Mouse (Mus musculus): Measurements from ENCODE around the gene Pcsk5. TPM values are rescaled to one million over a fixed set of nuclear protein-coding genes. Genes with fewer than 3 reads are reported as not detected.

Gene Pcsk5
- total RNA-seq, 4 experiments from 2014 or later: 1.8 to 2.5 (median 2.1) TPM

DNA sequence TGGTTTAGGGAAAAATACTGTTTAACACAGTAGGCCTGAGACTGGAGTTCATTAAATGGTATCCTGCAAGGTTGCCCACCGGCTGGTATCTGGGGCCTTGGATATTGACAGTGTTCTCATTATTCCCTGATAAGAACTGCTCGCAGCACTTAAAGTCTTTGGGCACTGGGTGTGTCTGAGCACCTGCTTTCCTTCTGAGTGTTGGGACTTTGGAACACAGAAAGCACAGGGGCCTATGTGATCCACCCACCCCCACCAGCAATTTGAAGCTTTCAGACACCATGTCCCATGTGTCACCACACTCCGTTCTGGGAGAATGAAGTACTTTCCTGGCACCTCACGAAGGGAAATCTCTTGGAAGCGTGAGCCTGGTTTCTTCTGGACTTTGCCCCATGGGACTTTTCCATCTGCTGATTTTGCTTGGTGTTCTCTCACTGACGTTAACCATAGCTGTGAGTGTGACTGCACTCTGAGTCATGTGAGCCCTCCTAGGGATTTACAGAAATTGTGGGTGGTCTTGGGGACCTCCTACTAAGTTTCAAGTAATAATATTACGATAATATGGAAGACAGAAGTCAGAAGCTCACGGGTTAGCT is 92.9 kb downstream of the Pcsk5 start:
- peak; percentile 2 for DNase-seq (ENCODE audit: low spot score)

DNA sequence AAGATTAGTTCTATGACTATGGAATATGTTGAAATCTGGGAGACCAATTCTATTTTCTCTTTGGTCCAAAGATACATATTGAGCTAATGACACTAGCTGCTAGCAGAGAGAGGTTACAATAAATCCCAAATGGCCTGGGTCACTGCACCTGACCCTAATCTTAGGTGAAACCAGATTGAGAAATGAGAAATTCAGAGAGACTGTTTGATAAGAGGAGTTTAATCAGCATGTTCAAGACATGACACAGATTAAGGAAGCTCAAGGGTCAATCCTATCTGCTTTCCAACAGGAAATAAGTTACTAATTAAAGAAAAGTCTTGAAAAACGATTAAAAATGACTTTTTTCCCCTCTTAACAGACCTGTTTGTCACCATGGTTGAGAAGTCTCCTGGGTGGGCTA is 96.0 kb downstream of the Pcsk5 start:
- DNase-seq (ENCODE audit: low spot score): no peak

DNA sequence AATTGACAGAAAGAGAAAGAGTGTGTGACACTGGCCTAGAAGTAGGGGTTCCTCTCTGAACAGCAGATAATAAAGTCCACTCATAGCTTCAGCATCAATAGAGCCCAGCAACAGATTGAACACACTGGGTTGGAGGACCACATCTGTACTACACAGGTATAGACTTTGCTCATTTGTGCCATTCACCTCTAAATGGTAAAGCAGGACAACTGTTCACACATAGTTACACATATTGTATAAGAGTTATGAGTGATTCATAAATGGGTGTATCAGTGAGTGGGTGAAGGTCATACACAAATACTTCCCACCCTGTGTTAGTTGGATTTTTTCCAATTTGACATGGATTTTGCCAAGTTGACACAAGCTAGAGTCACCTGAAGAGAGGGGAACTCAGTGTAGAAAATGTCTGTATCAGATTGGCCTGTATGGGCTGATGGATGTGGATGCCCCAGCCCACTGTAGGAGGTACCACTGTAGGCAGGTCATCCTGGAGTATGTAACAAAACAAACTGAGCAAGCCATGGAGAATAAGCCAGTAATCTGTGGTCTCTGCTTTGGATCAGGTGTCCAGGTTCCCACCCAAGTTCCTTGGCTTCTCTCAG is 104.7 kb downstream of the Pcsk5 start:
- DNase-seq (ENCODE audit: low spot score): no peak

DNA sequence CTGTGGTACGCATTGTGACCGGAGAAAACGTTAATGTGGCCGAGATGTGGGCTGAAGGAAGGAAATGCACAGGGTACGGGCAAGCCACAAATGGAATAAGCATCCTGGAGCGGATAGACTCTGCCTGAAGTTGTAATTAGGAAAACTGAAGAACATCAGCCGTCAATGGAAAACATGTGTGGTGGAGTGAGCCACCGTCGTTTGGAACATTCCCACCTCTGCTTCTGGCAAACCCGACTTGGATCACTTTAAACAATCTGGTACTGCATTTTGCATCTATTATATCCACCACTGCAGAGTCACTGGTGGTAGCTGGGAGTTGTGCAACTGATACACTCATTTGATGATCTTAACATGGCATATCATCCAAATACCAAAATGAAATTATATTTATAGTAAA is 120.4 kb downstream of the Pcsk5 start:
- no peak for DNase-seq (ENCODE audit: low spot score)

DNA sequence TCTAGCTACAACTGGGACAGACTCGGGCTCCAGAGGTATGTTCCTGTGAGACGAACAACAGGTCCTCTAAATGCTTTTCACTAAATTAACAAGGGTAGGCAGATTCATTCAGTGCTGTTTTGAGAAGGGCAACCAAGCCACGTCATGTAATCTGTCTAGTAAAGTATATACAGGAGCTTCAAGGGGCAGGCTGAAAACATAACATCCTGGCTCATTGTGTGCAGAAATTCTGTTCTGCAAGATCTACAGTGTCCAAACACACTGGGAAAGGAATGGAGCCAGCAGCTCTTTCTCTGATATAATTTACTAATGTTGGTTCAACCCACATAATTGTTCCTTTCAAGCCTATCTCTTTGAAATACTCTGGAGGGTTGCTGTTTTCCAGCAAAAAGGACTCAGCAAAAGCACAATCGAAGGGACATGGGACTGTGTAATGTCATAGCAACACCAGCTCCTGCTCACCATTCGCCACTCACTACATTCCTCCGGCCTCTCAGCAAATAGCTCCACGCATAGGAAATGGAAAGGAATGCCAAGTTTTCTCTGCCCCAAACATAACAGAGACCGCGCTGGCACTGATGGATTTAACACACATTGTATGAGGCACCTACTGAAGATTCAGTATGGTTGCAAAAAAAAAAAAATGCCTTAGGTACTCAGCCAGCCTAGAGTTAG is 122.0 kb downstream of the Pcsk5 start:
- no peak for DNase-seq (ENCODE audit: low spot score)

DNA sequence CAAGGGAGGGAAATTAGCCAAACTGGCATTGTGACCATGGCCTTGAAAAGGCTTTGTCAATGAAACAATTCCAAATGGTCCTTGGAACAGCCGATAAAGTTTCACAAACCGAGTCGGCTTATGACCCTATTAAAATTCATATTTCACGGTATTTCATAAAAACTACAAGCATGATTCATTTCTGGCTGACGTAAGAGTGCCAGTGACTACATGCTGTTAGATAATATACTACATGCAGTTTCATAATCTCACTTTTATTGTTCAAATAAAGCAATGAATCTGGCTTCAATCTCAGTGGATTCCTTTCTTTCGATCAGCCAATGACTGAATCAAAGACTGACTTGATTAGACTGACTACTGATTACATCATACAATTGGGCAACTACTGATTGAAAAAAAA is 145.8 kb downstream of the Pcsk5 start:
- DNase-seq (ENCODE audit: low spot score): no peak

DNA sequence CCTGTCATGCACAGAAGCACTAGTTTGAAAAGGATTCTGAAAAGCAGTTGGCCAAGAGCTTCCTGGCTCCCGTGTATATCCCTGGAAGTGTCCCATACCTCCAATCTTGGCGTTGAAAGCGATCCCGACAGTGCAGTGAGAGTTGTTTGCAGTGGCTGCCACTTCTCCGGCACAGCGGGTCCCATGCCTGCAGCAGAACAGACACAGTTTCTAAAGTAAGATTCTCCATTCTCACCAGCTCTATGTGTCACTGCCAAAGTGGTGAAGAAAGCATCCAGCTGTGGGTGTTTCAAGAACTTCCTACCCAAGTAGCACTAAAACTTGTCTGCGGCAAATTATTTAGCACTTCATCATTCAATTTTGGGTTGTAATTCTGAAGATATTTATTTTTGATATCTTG is 159.1 kb downstream of the Pcsk5 start:
- no peak for DNase-seq (ENCODE audit: low spot score)

DNA sequence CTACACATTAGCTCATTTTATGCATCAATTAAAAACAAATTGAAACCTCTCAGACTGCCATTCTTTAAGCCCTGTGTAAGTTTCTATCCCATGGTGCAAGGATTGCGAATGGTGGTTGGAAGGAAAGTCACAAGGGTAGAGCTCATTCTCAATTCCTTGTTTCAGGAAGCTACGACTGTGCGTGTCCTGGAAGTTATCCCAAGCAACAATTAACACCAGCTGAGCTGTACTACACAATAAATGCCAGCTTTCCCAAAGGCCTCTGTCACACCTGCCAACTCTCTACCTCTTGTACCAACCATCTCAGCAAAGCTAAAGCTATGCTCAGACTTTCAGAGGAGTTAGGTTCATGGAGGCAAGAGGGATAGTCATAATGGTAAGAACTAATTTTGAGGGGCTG is 174.8 kb downstream of the Pcsk5 start:
- DNase-seq (ENCODE audit: low spot score): no peak

DNA sequence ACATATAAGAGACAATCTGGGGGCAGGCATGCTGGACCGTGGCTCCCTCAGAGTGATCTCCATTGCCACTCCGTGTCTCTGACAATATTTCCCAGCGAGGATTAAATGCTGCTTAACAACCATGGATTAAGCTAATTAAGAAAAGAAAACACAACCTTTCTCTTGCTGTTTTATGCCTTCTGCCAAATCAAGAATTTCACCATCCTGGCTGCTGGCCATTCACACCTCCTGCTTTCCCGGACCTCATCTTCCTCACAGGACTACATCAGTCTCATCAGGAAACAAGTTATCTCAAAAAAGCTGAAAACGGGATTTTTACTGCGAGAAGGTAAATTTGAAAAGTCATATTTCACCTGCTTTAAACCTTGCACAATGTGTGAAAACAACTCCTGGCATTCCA is 175.2 kb downstream of the Pcsk5 start:
- no peak for DNase-seq (ENCODE audit: low spot score)

DNA sequence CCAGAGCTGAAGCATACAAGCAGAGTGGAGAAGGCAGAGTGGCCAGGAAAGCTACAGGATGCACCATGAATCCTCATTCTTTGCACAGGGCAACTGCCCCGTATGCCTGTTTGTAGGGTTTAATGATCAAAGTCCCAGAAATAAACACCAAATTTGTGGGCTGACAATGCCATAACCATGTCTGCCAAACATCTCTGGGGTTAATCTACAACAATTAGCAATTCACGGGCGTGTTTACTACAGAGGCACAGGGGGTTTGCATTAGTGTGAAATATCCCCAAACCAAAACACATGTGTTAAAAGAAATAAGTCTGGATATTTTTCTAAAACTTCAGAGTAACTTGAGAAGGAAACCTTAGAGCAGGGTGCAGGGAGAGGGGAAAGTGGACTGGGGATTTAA is 178.1 kb downstream of the Pcsk5 start:
- DNase-seq (ENCODE audit: low spot score): no peak

DNA sequence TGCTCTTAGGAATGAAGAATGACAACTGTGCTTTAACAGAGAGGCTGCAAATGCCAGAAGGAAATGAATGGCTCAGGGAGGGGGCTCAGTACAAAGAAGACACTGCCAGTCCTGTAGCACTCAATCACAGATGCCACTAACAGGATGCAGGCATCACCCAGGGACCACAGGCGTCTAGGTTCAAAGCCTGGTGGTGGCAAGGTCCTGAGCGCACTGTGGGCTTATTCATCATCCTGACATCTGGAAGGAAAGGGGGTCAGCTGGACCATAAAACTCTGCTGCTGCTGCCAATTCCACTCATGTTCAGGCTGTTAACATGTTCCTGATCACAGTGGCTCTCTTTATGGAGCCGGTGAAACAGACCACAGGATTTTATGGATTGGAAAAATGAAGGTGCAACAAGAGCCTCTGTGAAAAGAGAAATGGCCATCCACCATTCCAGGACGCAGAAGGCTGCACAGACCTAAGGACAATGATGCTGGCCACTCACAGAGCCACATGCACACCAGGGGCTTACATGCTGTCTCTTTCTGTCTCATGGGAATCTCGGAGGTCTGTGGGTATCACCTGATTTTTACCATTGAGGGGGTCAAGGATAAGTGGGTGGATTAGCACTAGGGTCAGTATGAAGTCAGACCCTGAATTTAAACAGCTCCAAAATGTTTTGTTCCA is 186.5 kb downstream of the Pcsk5 start:
- DNase-seq (ENCODE audit: low spot score): no peak

DNA sequence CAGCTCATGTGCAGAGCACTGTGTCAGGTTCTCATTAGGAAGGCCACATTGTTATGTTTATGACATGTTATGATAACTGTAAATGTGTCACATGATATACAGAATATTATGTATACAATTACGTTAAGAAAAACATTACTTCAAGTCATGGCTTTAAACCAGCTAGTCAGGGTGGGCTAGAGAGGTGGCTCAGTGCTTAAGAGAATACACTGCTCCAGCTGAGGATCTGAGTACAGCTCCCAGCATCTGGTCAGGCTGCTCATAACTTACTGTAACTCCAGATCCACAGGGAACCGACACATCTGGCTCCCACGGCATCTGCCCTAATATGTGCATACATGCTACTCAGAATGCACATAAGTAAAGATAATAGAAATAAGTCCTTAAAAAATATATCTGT is 187.5 kb downstream of the Pcsk5 start:
- no peak for DNase-seq (ENCODE audit: low spot score)

DNA sequence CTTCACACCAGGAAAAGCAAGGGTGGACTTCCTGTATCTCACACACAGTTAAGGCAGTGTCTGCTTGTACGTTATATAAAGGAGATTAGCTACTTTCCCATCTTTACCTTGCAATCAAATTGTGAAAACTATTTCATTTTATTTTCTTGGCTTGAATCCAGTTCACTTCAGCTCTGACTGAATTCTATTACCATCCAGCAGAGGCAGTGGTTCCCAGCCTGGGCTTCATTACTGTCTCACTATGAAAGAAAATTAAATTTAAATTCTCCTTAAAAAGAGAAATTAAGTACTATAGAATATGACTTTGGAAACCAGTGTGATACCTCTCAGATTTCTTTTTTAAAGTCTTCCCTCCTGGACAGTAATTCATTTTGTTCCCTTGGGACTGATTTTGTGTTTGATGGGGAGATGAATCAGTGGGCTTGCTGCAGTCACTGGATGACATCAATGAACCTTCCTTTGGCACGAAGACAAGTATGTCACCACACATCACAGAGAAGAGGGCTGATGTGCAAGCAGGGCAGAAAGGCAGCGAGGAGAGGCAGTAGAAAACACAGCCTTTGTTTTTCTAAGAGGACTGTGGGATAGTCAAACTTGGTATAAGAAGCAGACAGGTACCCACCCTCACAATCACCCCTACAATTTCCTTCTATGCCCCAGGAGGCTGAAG is 194.2 kb downstream of the Pcsk5 start:
- DNase-seq (ENCODE audit: low spot score): no peak

DNA sequence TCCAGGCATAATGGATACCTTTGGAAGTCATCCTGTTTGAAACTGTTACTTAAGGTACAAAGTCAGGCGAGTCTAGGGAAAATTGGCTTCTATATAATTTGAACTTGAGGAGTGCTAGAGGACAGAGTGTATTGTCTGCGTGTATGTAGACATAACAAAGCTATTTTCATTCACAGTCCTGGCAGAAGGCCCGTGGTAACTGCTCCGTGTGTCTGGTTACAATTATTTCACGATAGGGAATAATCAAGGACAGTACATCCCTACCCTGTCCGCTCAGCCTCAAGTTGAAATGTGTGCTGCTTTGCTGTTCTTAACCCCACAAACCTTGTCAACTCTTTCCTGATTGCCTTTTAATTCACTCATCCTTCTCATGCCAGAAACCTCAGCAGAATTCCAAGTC is 201.4 kb downstream of the Pcsk5 start:
- no peak for DNase-seq (ENCODE audit: low spot score)

DNA sequence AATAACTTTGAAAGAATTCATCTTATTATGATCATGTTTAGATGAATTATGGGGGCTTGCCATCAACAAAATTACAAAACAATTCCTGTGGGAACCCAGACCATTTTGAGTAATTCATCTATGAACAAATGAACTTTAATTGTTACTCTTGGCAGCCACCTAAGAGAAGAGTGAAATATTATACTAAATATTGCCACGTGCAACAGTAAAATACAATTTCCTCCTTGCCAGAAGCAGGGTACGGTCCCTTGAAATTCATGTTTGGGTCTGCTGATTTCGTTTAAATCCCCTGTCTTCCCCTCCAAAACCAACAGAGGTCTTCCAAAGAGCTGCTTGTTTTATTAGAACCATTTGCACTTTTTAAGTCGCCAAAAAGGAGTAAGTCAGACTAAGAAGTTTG is 221.8 kb downstream of the Pcsk5 start:
- DNase-seq (ENCODE audit: low spot score): no peak

DNA sequence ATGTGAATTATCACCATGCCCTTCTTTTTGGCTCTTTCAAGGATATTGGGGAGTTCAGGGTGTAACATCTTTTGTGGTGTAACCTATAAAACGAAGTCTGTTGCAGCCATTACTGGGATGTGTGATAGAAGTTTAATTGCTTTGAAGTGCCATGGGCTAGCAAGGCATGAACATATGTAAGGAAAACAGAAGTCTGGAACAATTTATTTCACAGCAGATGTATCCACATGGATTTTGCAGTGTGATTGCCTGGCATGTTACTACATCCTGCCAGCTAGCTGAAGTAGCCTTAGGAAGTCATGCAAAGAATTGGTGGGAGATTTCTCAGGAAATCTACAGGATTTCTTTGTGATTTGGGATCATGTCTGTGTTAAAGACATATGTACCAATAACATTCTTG is 230.9 kb downstream of the Pcsk5 start:
- DNase-seq (ENCODE audit: low spot score): no peak

DNA sequence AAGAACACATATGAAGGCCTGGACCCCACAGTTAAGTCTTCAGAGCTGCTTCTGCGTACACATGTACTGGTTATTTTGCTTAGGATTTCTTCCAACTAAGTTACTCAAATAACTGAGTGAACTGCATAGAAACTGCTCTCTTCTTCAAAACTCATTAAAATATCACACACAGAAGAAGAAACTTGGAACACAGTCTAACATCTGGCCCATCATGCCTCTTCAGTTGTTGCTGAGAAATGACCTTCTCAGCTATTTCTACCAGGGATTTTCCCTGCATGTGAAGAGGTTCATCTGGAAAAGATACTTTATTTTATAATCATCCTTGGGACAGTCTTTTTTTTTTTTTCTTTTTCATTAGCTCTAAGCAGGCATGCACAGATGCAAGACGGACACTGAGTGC is 231.3 kb downstream of the Pcsk5 start:
- no peak for DNase-seq (ENCODE audit: low spot score)

DNA sequence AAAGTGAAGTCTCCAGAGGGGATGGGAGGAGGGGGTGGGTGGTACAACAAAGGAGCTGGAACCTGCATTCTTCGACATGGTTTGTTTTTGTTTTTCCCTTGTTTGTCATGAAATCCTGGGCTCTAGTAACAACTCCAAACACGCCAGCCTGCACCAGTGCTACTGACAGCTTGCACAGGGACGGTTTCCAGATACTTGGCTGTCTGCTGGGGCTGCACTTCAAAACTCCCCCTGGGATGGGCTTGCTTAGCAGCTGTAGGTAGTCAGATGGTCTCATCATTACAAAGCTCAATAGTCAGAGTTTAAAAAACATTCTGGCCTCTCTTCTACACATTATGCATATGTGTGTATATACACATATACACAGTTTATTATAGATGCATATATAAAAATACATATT is 234.1 kb downstream of the Pcsk5 start:
- no peak for DNase-seq (ENCODE audit: low spot score)

DNA sequence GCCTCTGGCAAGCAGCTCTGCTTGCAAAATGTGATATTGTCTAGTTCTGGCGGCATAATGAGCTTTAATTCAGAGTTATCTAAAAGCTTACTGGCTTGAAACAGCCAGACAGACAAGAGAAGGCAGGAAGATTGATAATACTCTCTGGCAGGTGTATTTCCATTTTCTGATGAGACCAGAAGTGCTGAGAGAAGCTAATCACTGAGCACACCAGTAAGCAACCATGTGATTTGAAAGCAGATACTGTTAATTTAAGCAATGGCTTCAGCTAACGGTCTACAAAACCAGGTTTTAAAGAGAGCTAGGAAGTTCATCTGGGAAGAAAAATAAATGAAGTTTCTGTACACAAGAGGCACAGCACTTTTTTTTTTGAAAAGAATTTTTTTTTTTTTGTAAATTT is 237.1 kb downstream of the Pcsk5 start:
- DNase-seq (ENCODE audit: low spot score): no peak

DNA sequence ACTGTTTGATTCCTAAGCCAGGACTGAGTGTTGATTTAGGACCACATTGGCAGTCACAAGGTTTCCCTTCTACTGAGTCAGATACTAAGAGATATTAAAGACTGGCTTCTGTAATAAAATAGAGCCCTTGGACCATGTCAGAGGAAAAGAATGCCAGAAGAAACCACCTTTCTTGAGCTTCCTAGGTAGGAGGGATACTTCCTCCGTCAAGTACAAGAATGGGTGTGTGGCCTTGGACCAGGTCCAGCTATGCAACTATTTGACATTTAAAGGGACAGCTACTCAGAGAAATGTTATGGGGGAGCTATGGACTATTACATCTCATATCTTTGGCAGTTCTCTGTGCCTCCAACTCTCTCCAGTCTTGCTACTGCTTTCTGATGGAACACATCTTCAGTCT is 244.6 kb downstream of the Pcsk5 start:
- DNase-seq (ENCODE audit: low spot score): peak; percentile 4

DNA sequence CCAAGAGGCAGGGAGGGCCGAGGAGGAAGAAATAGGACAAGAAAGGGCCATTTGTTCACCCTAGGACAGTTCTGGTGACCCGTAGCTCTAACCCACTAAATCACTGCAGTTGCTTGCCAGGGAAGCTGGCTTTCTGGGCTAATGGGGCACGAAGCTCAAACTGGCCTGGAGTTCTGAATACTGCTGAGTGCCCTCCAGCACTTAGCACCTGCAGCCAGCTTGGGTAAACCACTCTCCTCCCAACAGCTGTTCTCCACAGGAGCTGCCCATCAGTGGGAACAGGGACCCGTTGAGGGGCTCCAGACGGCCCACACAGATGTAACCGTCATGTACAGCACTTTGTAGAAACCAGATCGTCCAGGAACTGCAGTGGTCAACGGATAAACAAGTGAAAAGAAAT is 246.1 kb downstream of the Pcsk5 start:
- DNase-seq (ENCODE audit: low spot score): no peak

DNA sequence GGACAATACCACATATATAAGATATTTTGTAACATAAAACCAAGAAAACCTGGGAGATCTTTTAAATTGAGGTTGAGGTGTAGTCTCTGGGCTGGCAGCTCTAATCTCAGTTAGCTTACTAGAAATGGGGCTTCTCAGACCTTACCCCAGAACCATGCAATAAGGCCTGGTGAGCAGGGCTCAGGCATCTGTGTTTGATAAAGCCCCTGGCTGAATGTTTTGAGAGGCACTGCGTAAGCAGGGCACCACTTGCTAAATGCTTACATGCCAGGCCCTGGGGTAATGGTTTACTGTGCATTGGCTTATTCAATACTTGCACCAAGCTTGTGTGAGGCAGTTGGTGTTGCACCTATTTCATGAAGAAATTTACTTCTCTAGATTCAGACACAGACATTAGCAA is 247.1 kb downstream of the Pcsk5 start:
- DNase-seq (ENCODE audit: low spot score): no peak
